Mouse (Mus musculus): Measurements from ENCODE around the gene Snrpg. TPM values are rescaled to one million over a fixed set of nuclear protein-coding genes. Genes with fewer than 3 reads are reported as not detected.

Snrpg gene
- polyA plus RNA-seq, 1 experiment from 2014 or later: 781 TPM

Other genes starting within 250 kb of the Snrpg start
- 3.6 and 5.8 TPM in 2 replicates for gene Tgfa, start 176.1 kb upstream of the Snrpg start, polyA plus RNA-seq (2015; fragmentation: Nextera tagmentation; extraction: Ambion mirVana)
- 125 TPM in 2 replicates for gene Fam136a, start 5.7 kb upstream of the Snrpg start, polyA plus RNA-seq (2015; fragmentation: Nextera tagmentation; extraction: Ambion mirVana)
- 80.4 and 89.2 TPM in 2 replicates for gene Pcyox1, start 25.9 kb downstream of the Snrpg start, polyA plus RNA-seq (2015; fragmentation: Nextera tagmentation; extraction: Ambion mirVana)
- 279 and 301 TPM in 2 replicates for gene Tia1, start 32.9 kb downstream of the Snrpg start, polyA plus RNA-seq (2015; fragmentation: Nextera tagmentation; extraction: Ambion mirVana)
- gene Gm44790, start 55.4 kb downstream of the Snrpg start, polyA plus RNA-seq (2015; fragmentation: Nextera tagmentation; extraction: Ambion mirVana): not detected in 2 replicates
- 27.9 and 31.4 TPM in 2 replicates for gene C87436, start 67.1 kb downstream of the Snrpg start, polyA plus RNA-seq (2015; fragmentation: Nextera tagmentation; extraction: Ambion mirVana)
- 270 and 423 TPM in 2 replicates for gene Pcbp1, start 155.0 kb downstream of the Snrpg start, polyA plus RNA-seq (2015; fragmentation: Nextera tagmentation; extraction: Ambion mirVana)